Mouse (Mus musculus): ENCODE data around the gene Ssbp4.

- TF ChIP-seq CTCF (conservative IDR thresholded peaks at IDR 0.05; ENCODE audit: insufficient read depth, insufficient read length, low read depth, low read length), result no peak
- no peak for TF ChIP-seq POLR2A (IDR thresholded peaks at IDR 0.05; ENCODE audit: low read depth, low read length)
These were observed 8.0 kb upstream of the Ssbp4 start for GRCm38 (mm10) chr8:70616645-70617044.
